Mouse (Mus musculus) lung, embryonic 14.5 days (tissue): ENCODE results near the gene Tmem131. TPM values are rescaled to one million over a fixed set of nuclear protein-coding genes. Genes with fewer than 3 reads are reported as not detected.

Experiments
- ATAC-seq: fragments of 200-750 bp; cut with Nextera tagmentation; 2 replicates; pipeline ENCODE4 v1.8.0; 2017; ENCODE audit warnings: mild to moderate bottlenecking, moderate TSS enrichment, moderate library complexity; ENCODE audit not compliant: insufficient read depth
- DNase-seq: peaks from one replicate; pipeline ENCODE4 v3.0.0-alpha.2; 2015
- H3K27ac ChIP-seq: fragments of 300-500 bp; sonication (generic); 2 replicates; pipeline ENCODE4 v1.5.1; 2014; ENCODE audit warnings: low read depth, mild to moderate bottlenecking, moderate library complexity
- H3K27me3 ChIP-seq: fragments of 300-500 bp; sonication (generic); 2 replicates; pipeline ENCODE4 v1.6.1; 2014; ENCODE audit warnings: low read length, control low read depth; ENCODE audit not compliant: insufficient read depth
- H3K36me3 ChIP-seq: fragments of 300-500 bp; sonication (generic); 2 replicates; pipeline ENCODE4 v1.6.1; 2014; ENCODE audit warnings: control low read depth; ENCODE audit not compliant: insufficient read depth
- H3K4me1 ChIP-seq: fragments of 300-500 bp; sonication (generic); 2 replicates; pipeline ENCODE4 v1.6.1; 2014; ENCODE audit warnings: antibody characterized with exemption, control low read depth; ENCODE audit not compliant: insufficient read depth
- H3K4me2 ChIP-seq: fragments of 300-500 bp; sonication (generic); 2 replicates; pipeline ENCODE4 v1.6.1; 2014; ENCODE audit warnings: mild to moderate bottlenecking
- H3K4me3 ChIP-seq: fragments of 300-500 bp; sonication (generic); 2 replicates; pipeline ENCODE4 v1.5.1; 2014; ENCODE audit warnings: low read depth, low read length
- H3K9ac ChIP-seq: fragments of 300-500 bp; sonication (generic); 2 replicates; pipeline ENCODE4 v1.6.1; 2014
- H3K9me3 ChIP-seq: fragments of 300-500 bp; sonication (generic); 2 replicates; pipeline ENCODE4 v1.6.1; 2016; ENCODE audit warnings: low read depth, low read length, control low read depth
- CTCF ChIP-seq: IDR thresholded peaks from 2 replicates; pipeline ENCODE4 v1.5.1; 2016; ENCODE audit warnings: antibody characterized with exemption, low read depth
- WGBS: fragments of 180-500 bp; shearing (Covaris S2); extraction: QIAGEN DNeasy Blood & Tissue Kit; methylation state at CpG from one replicate; pipeline ENCODE4 v1.1.7; 2014; 5-methylcytosine and 5-hydroxymethylcytosine counted together
- polyA plus RNA-seq: library from polyadenylated mRNA; unstranded; fragments of >200 nt; fragmentation: Nextera tagmentation; extraction: Ambion mirVana; gene quantifications from 2 replicates; pipeline ENCODE4 v1.2.1, GENCODE M21; 2014

The Tmem131 gene
- polyA plus RNA-seq, 1 experiment from 2014 or later: 18.4 TPM

- Histone ChIP-seq H3K4me1 (no peaks in the 10 kb centered on the region), H3K9me3 (no peaks in the 10 kb centered on the region), H3K36me3 (no peaks in the 10 kb centered on the region), H3K27ac (no peak overlapping the region), H3K9ac (no peak overlapping the region), H3K4me3 (no peak overlapping the region), H3K27me3 (peaks cover 11% of the 10 kb centered on the region), H3K4me2 (no peak overlapping the region)
- WGBS: 40% methylated on average over 4 of the region's 4 CpGs
- no peak for ATAC-seq
- no peak for DNase-seq
- no peak for TF ChIP-seq CTCF
Measured at GRCm38 (mm10) chr1:36766431-36767205, 176.8 kb downstream of the Tmem131 start.

- no peaks in the 10 kb centered on the region for H3K27me3 ChIP-seq
- H3K4me1 ChIP-seq: no peaks in the 10 kb centered on the region
- H3K9me3 ChIP-seq: no peaks in the 10 kb centered on the region
- no peak within 1 kb of the TSS for H3K4me2 ChIP-seq
- 74% methylated on average over 11 of the region's 11 CpGs for WGBS
- H3K27ac ChIP-seq: no peak within 1 kb of the TSS
- ATAC-seq: no peak
- no peak for TF ChIP-seq CTCF
- no peaks in the 10 kb centered on the region for H3K36me3 ChIP-seq
- no peak within 1 kb of the TSS for H3K4me3 ChIP-seq
- no peak for DNase-seq
- no peak within 1 kb of the TSS for H3K9ac ChIP-seq
Measured at GRCm38 (mm10) chr1:36761568-36761967, 181.9 kb downstream of the Tmem131 start, which contains the start of gene Zap70. Zap70 (plus strand) TSS chr1:36761798.

- Histone ChIP-seq H3K9me3 (no peaks in the 10 kb centered on the region), H3K4me3 (no peak overlapping the region), H3K4me1 (no peaks in the 10 kb centered on the region), H3K4me2 (no peak overlapping the region), H3K9ac (no peak overlapping the region), H3K27ac (no peak overlapping the region), H3K36me3 (no peaks in the 10 kb centered on the region), H3K27me3 (no peaks in the 10 kb centered on the region)
- no peak for DNase-seq
- no peak for ATAC-seq
- no peak for TF ChIP-seq CTCF
- 79% methylated on average over 8 of the region's 8 CpGs for WGBS
Measured at GRCm38 (mm10) chr1:36761061-36761460, 182.4 kb downstream of the Tmem131 start.

GRCm38 (mm10) chr1:36760401-36760800, 183.1 kb downstream of the Tmem131 start:
- H3K9ac ChIP-seq: no peak overlapping the region
- H3K4me3 ChIP-seq: no peak overlapping the region
- DNase-seq: no peak
- ATAC-seq: no peak
- H3K27ac ChIP-seq: no peak overlapping the region
- H3K27me3 ChIP-seq: no peaks in the 10 kb centered on the region
- 70% methylated on average over 9 of the region's 9 CpGs for WGBS
- H3K36me3 ChIP-seq: no peaks in the 10 kb centered on the region
- no peaks in the 10 kb centered on the region for H3K9me3 ChIP-seq
- no peaks in the 10 kb centered on the region for H3K4me1 ChIP-seq
- no peak overlapping the region for H3K4me2 ChIP-seq
- TF ChIP-seq CTCF: no peak

- H3K36me3 ChIP-seq: no peaks in the 10 kb centered on the region
- DNase-seq: no peak
- no peaks in the 10 kb centered on the region for H3K9me3 ChIP-seq
- no peak overlapping the region for H3K4me3 ChIP-seq
- H3K4me1 ChIP-seq: no peaks in the 10 kb centered on the region
- 81% methylated on average over 18 of the region's 18 CpGs for WGBS
- no peak for ATAC-seq
- no peak overlapping the region for H3K27ac ChIP-seq
- no peak overlapping the region for H3K4me2 ChIP-seq
- no peak overlapping the region for H3K9ac ChIP-seq
- TF ChIP-seq CTCF: no peak
- no peaks in the 10 kb centered on the region for H3K27me3 ChIP-seq
Measured at GRCm38 (mm10) chr1:36759076-36759475, 184.4 kb downstream of the Tmem131 start.

- no peak for DNase-seq
- Histone ChIP-seq H3K27ac (no peak overlapping the region), H3K27me3 (no peaks in the 10 kb centered on the region), H3K36me3 (no peaks in the 10 kb centered on the region), H3K4me1 (no peaks in the 10 kb centered on the region), H3K9ac (no peak overlapping the region), H3K9me3 (no peaks in the 10 kb centered on the region), H3K4me3 (no peak overlapping the region), H3K4me2 (no peak overlapping the region)
- 77% methylated on average over 9 of the region's 9 CpGs for WGBS
- TF ChIP-seq CTCF: no peak
- no peak for ATAC-seq
Measured at GRCm38 (mm10) chr1:36758553-36758952, 184.9 kb downstream of the Tmem131 start.

GRCm38 (mm10) chr1:36753932-36754675, 189.4 kb downstream of the Tmem131 start:
- DNase-seq (no peak), ATAC-seq (no peak)
- H3K9ac ChIP-seq: no peak overlapping the region
- WGBS: 71% methylated on average over 6 of the region's 6 CpGs
- H3K4me2 ChIP-seq: no peak overlapping the region
- H3K4me1 ChIP-seq: no peaks in the 10 kb centered on the region
- TF ChIP-seq CTCF: no peak
- no peaks in the 10 kb centered on the region for H3K36me3 ChIP-seq
- no peaks in the 10 kb centered on the region for H3K27me3 ChIP-seq
- H3K9me3 ChIP-seq: no peaks in the 10 kb centered on the region
- no peak overlapping the region for H3K27ac ChIP-seq
- H3K4me3 ChIP-seq: no peak overlapping the region
